ENCODE assay signal across 8 mouse cellular contexts in genomic region chr9:31211690-31212499, GRCm38 (mm10). TPM values are rescaled to one million over a fixed set of nuclear protein-coding genes. Genes with fewer than 3 reads are reported as not detected.
DNase-seq lines count a peak whose midpoint lies in the region; ATAC-seq lines count a peak whose summit lies in the region.

TSS of gene Aplp2 (minus strand) at chr9:31211815.

- H3K27ac ChIP-seq in hindbrain, embryonic 15.5 days (replicated peaks): peak within 1 kb of the TSS; percentile 92

- H3K4me2 ChIP-seq in hindbrain, embryonic 15.5 days: peak within 1 kb of the TSS; percentile 90

- WGBS in hindbrain, embryonic 15.5 days: under 1% methylated on average over 62 of the region's 63 CpGs

- H3K9me3 ChIP-seq in hindbrain, embryonic 15.5 days: no peaks in the 10 kb centered on the region

- DNase-seq in T-cell, adult 2 months (ENCODE audit: low spot score): peak; percentile 95
- DNase-seq in cerebellum, postnatal 36 days: peak; percentile 98
- DNase-seq in frontal cortex, postnatal 36 days (ENCODE audit: low spot score in 2 of 2): peak; percentile 97
- peak; percentile 98 for DNase-seq in left cerebral cortex, adult 11 months (ENCODE audit: low spot score)
- DNase-seq in lung, postnatal 4 days: peak; percentile 98
- peak; percentile 97 for DNase-seq in retina, postnatal 7 days (ENCODE audit: low read depth, low spot score)
- DNase-seq in urinary bladder, adult 2 months (ENCODE audit: low spot score): peak; percentile 99

- no peaks in the 10 kb centered on the region for H3K27me3 ChIP-seq in hindbrain, embryonic 15.5 days

- H3K9ac ChIP-seq in hindbrain, embryonic 15.5 days: peak within 1 kb of the TSS; percentile 81

- H3K4me3 ChIP-seq in hindbrain, embryonic 15.5 days: peak within 1 kb of the TSS; percentile 77

- ATAC-seq in hindbrain, embryonic 15.5 days (ENCODE audit: low FRiP score, low read depth): peak; percentile 100

- H3K4me1 ChIP-seq in hindbrain, embryonic 15.5 days (replicated peaks): peaks cover 43% of the 10 kb centered on the region

- H3K36me3 ChIP-seq in hindbrain, embryonic 15.5 days: no peaks in the 10 kb centered on the region

RNA-seq across cellular contexts. Expression of gene Aplp2, which starts in this region (rescaled TPM):
- polyA plus RNA-seq in hindbrain, embryonic 15.5 days (2015; fragmentation: Nextera tagmentation; extraction: Ambion mirVana): 374 and 412 TPM in 2 replicates
- 943 and 1,034 TPM in 2 replicates for polyA plus RNA-seq in urinary bladder, adult 2 months (2012; rRNA removed)

Comparison
In these comparisons a context has a peak if more than half of its experiments do, and no peak if none do; other contexts are left out.
1. Peak in every context shown above with its lines: DNase-seq, ATAC-seq, H3K4me3 ChIP-seq and H3K27ac ChIP-seq.